Mouse (Mus musculus): Measurements from ENCODE around the gene Gm10638. TPM values are rescaled to one million over a fixed set of nuclear protein-coding genes. Genes with fewer than 3 reads are reported as not detected.

The Gm10638 gene
- 2.2 and 6.3 TPM in 2 replicates for polyA plus RNA-seq (2012; rRNA removed)

GRCm38 (mm10) chr8:86745221-86745934 lies at the start of gene Gm10638, which contains the start of gene Siah1a:
Gene Gm10638, plus strand, starts transcription at chr8:86745699.
Gene Siah1a, minus strand, starts transcription at chr8:86745934.
- under 1% methylated on average over 71 of the region's 88 CpGs for WGBS
- no peaks in the 10 kb centered on the region for H3K36me3 ChIP-seq (ENCODE audit: control insufficient read depth, insufficient read depth, low read length)
- H3K4me3 ChIP-seq (ENCODE audit: low read depth, low read length), result peak within 1 kb of the TSS; percentile 99
- TF ChIP-seq CTCF (IDR thresholded peaks at IDR 0.05; ENCODE audit: extremely low read depth, insufficient read length, insufficient replicate concordance, low read depth, low read length) (no peak), POLR2A (IDR thresholded peaks at IDR 0.05; ENCODE audit: low read depth, low read length) (no peak)
- H3K27me3 ChIP-seq (ENCODE audit: control insufficient read depth, insufficient read depth, low read length), result no peaks in the 10 kb centered on the region
- peak within 1 kb of the TSS; percentile 89 for H3K27ac ChIP-seq (ENCODE audit: insufficient read depth, low read depth, low read length)
- peaks cover 13% of the 10 kb centered on the region for H3K4me1 ChIP-seq (ENCODE audit: control insufficient read depth, insufficient read depth, insufficient read length, low read length)

- WGBS, result 98% methylated on average over 2 of the region's 2 CpGs
- TF ChIP-seq CTCF (IDR thresholded peaks at IDR 0.05; ENCODE audit: extremely low read depth, insufficient read length, insufficient replicate concordance, low read depth, low read length), result no peak
- no peak for TF ChIP-seq POLR2A (IDR thresholded peaks at IDR 0.05; ENCODE audit: low read depth, low read length)
- peaks cover 23% of the 10 kb centered on the region for H3K36me3 ChIP-seq (ENCODE audit: control insufficient read depth, insufficient read depth, low read length)
- H3K4me1 ChIP-seq (ENCODE audit: control insufficient read depth, insufficient read depth, insufficient read length, low read length), result peaks cover 4% of the 10 kb centered on the region
- no peaks in the 10 kb centered on the region for H3K27me3 ChIP-seq (ENCODE audit: control insufficient read depth, insufficient read depth, low read length)
- no peak overlapping the region for H3K27ac ChIP-seq (ENCODE audit: insufficient read depth, low read depth, low read length)
- H3K4me3 ChIP-seq (ENCODE audit: low read depth, low read length), result no peak overlapping the region
These were observed 49.8 kb upstream of the Gm10638 start for GRCm38 (mm10) chr8:86695703-86696102.

GRCm38 (mm10) chr8:86698811-86699421 lies 46.6 kb upstream of the Gm10638 start:
- Histone ChIP-seq H3K36me3 (ENCODE audit: control insufficient read depth, insufficient read depth, low read length) (peaks cover 28% of the 10 kb centered on the region), H3K4me3 (ENCODE audit: low read depth, low read length) (no peak overlapping the region), H3K4me1 (ENCODE audit: control insufficient read depth, insufficient read depth, insufficient read length, low read length) (peaks cover 4% of the 10 kb centered on the region), H3K27me3 (ENCODE audit: control insufficient read depth, insufficient read depth, low read length) (no peaks in the 10 kb centered on the region), H3K27ac (ENCODE audit: insufficient read depth, low read depth, low read length) (0 out of 2 replicates have a peak overlapping the region, but pooled peaks have one; percentile 4)
- TF ChIP-seq CTCF (IDR thresholded peaks at IDR 0.05; ENCODE audit: extremely low read depth, insufficient read length, insufficient replicate concordance, low read depth, low read length), result no peak
- no peak for TF ChIP-seq POLR2A (IDR thresholded peaks at IDR 0.05; ENCODE audit: low read depth, low read length)
- 34% methylated on average over 1 of the region's 1 CpGs for WGBS

GRCm38 (mm10) chr8:86699471-86699870 lies 46.0 kb upstream of the Gm10638 start:
- Histone ChIP-seq H3K27me3 (ENCODE audit: control insufficient read depth, insufficient read depth, low read length) (no peaks in the 10 kb centered on the region), H3K4me3 (ENCODE audit: low read depth, low read length) (no peak overlapping the region), H3K4me1 (ENCODE audit: control insufficient read depth, insufficient read depth, insufficient read length, low read length) (peaks cover 4% of the 10 kb centered on the region), H3K27ac (ENCODE audit: insufficient read depth, low read depth, low read length) (no peak overlapping the region), H3K36me3 (ENCODE audit: control insufficient read depth, insufficient read depth, low read length) (peaks cover 28% of the 10 kb centered on the region)
- 58% methylated on average over 12 of the region's 12 CpGs for whole genome bisulfite sequencing
- TF ChIP-seq POLR2A (IDR thresholded peaks at IDR 0.05; ENCODE audit: low read depth, low read length), result no peak
- no peak for TF ChIP-seq CTCF (IDR thresholded peaks at IDR 0.05; ENCODE audit: extremely low read depth, insufficient read length, insufficient replicate concordance, low read depth, low read length)

- Histone ChIP-seq H3K36me3 (ENCODE audit: control insufficient read depth, insufficient read depth, low read length) (peaks cover 17% of the 10 kb centered on the region), H3K4me3 (ENCODE audit: low read depth, low read length) (no peak overlapping the region), H3K27me3 (ENCODE audit: control insufficient read depth, insufficient read depth, low read length) (no peaks in the 10 kb centered on the region), H3K27ac (ENCODE audit: insufficient read depth, low read depth, low read length) (no peak overlapping the region), H3K4me1 (ENCODE audit: control insufficient read depth, insufficient read depth, insufficient read length, low read length) (peaks cover 4% of the 10 kb centered on the region)
- WGBS, result 89% methylated on average over 3 of the region's 3 CpGs
- TF ChIP-seq CTCF (IDR thresholded peaks at IDR 0.05; ENCODE audit: extremely low read depth, insufficient read length, insufficient replicate concordance, low read depth, low read length), result no peak
- no peak for TF ChIP-seq POLR2A (IDR thresholded peaks at IDR 0.05; ENCODE audit: low read depth, low read length)
These were observed 43.0 kb upstream of the Gm10638 start for GRCm38 (mm10) chr8:86702453-86702852.

GRCm38 (mm10) chr8:86705317-86705716 lies 40.2 kb upstream of the Gm10638 start:
- Histone ChIP-seq H3K4me1 (ENCODE audit: control insufficient read depth, insufficient read depth, insufficient read length, low read length) (no peaks in the 10 kb centered on the region), H3K27ac (ENCODE audit: insufficient read depth, low read depth, low read length) (no peak overlapping the region), H3K4me3 (ENCODE audit: low read depth, low read length) (no peak overlapping the region), H3K27me3 (ENCODE audit: control insufficient read depth, insufficient read depth, low read length) (no peaks in the 10 kb centered on the region), H3K36me3 (ENCODE audit: control insufficient read depth, insufficient read depth, low read length) (peaks cover 25% of the 10 kb centered on the region)
- TF ChIP-seq CTCF (IDR thresholded peaks at IDR 0.05; ENCODE audit: extremely low read depth, insufficient read length, insufficient replicate concordance, low read depth, low read length) (no peak), POLR2A (IDR thresholded peaks at IDR 0.05; ENCODE audit: low read depth, low read length) (no peak)
- 91% methylated on average over 3 of the region's 3 CpGs for WGBS

- Histone ChIP-seq H3K27me3 (ENCODE audit: control insufficient read depth, insufficient read depth, low read length) (no peaks in the 10 kb centered on the region), H3K27ac (ENCODE audit: insufficient read depth, low read depth, low read length) (no peak overlapping the region), H3K36me3 (ENCODE audit: control insufficient read depth, insufficient read depth, low read length) (peaks cover 31% of the 10 kb centered on the region), H3K4me3 (ENCODE audit: low read depth, low read length) (no peak overlapping the region), H3K4me1 (ENCODE audit: control insufficient read depth, insufficient read depth, insufficient read length, low read length) (no peaks in the 10 kb centered on the region)
- WGBS, result 90% methylated on average over 5 of the region's 5 CpGs
- TF ChIP-seq CTCF (IDR thresholded peaks at IDR 0.05; ENCODE audit: extremely low read depth, insufficient read length, insufficient replicate concordance, low read depth, low read length) (no peak), POLR2A (IDR thresholded peaks at IDR 0.05; ENCODE audit: low read depth, low read length) (no peak)
These were observed 38.7 kb upstream of the Gm10638 start for GRCm38 (mm10) chr8:86706756-86707155.
